Mouse (Mus musculus): ENCODE results near the gene AU018091. TPM values are rescaled to one million over a fixed set of nuclear protein-coding genes. Genes with fewer than 3 reads are reported as not detected.
A peak's percentile ranks its signal among the peaks of the same experiment; 100 is the strongest.

The AU018091 gene
- polyA plus RNA-seq, 2 experiments = not detected

GRCm38 (mm10) chr7:3203890-3204289 lies 34.9 kb upstream of the AU018091 start:
- WGBS (ENCODE audit: insufficient replicate concordance) = 7% methylated on average over 3 of the region's 3 CpGs
- peak; percentile 35; the same call in 1 of the 2 replicates for ATAC-seq (ENCODE audit: insufficient read depth)

GRCm38 (mm10) chr7:3201134-3201705 lies 32.2 kb upstream of the AU018091 start:
- WGBS (ENCODE audit: insufficient replicate concordance) = 31% methylated on average over 12 of the region's 12 CpGs
- H3K4me2 ChIP-seq (ENCODE audit: low read depth) = no peak overlapping the region
- peaks cover 0 to 5% of the 10 kb centered on the region in 2 experiments; a peak in 1 of 4 replicates for H3K4me1 ChIP-seq (replicated peaks; ENCODE audit: control insufficient read depth in 2 of 2, insufficient read depth in 2 of 2, low read length in 1 of 2)
- H3K27me3 ChIP-seq (ENCODE audit: control insufficient read depth, insufficient read depth, low read length) = no peaks in the 10 kb centered on the region
- TF ChIP-seq CTCF (IDR thresholded peaks at IDR 0.05; ENCODE audit: low read depth) = no peak
- TF ChIP-seq EP300 (IDR thresholded peaks at IDR 0.05; ENCODE audit: low read depth) = no peak
- H3K4me3 ChIP-seq (ENCODE audit: insufficient read depth in 1 of 2, low read depth in 2 of 2, low read length in 2 of 2) = no peak overlapping the region
- H3K36me3 ChIP-seq (replicated peaks; ENCODE audit: control insufficient read depth, insufficient read depth, low read depth) = no peaks in the 10 kb centered on the region
- no peak for ATAC-seq (ENCODE audit: insufficient read depth)
- H3K9ac ChIP-seq (replicated peaks) = no peak overlapping the region
- H3K9me3 ChIP-seq (ENCODE audit: control insufficient read depth, low read length) = no peaks in the 10 kb centered on the region
- DNase-seq (ENCODE audit: low read depth in 3 of 3, low spot score in 3 of 3) = no peak
- no peak overlapping the region for H3K27ac ChIP-seq

More at GRCm38 (mm10) chr7:3203890-3204289, 34.9 kb upstream of the AU018091 start:
- Histone ChIP-seq H3K27me3 (ENCODE audit: control insufficient read depth, insufficient read depth, low read length) (no peaks in the 10 kb centered on the region), H3K4me1 (replicated peaks; ENCODE audit: control insufficient read depth in 2 of 2, insufficient read depth in 2 of 2, low read length in 1 of 2) (peaks cover 0 to 5% of the 10 kb centered on the region in 2 experiments; a peak in 1 of 4 replicates), H3K27ac (no peak overlapping the region), H3K9me3 (ENCODE audit: control insufficient read depth, low read length) (no peaks in the 10 kb centered on the region), H3K4me3 (ENCODE audit: insufficient read depth in 1 of 2, low read depth in 2 of 2, low read length in 2 of 2) (no peak overlapping the region), H3K36me3 (replicated peaks; ENCODE audit: control insufficient read depth, insufficient read depth, low read depth) (no peaks in the 10 kb centered on the region), H3K4me2 (ENCODE audit: low read depth) (no peak overlapping the region), H3K9ac (replicated peaks) (no peak overlapping the region)
- no peak for DNase-seq (ENCODE audit: low read depth in 3 of 3, low spot score in 3 of 3)
- no peak for TF ChIP-seq EP300 (IDR thresholded peaks at IDR 0.05; ENCODE audit: low read depth)
- TF ChIP-seq CTCF (IDR thresholded peaks at IDR 0.05; ENCODE audit: low read depth) = no peak

- no peak overlapping the region for H3K9ac ChIP-seq (replicated peaks)
- DNase-seq (ENCODE audit: low read depth in 3 of 3, low spot score in 3 of 3) = no peak
- ATAC-seq (ENCODE audit: insufficient read depth) = no peak
- no peaks in the 10 kb centered on the region for H3K9me3 ChIP-seq (ENCODE audit: control insufficient read depth, low read length)
- H3K36me3 ChIP-seq (replicated peaks; ENCODE audit: control insufficient read depth, insufficient read depth, low read depth) = no peaks in the 10 kb centered on the region
- H3K4me3 ChIP-seq (ENCODE audit: insufficient read depth in 1 of 2, low read depth in 2 of 2, low read length in 2 of 2) = no peak overlapping the region
- 0 out of 4 replicates have a peak, but pooled peaks cover 0 to 3% of the 10 kb centered on the region in 2 experiments for H3K4me1 ChIP-seq (replicated peaks; ENCODE audit: control insufficient read depth in 2 of 2, insufficient read depth in 2 of 2, low read length in 1 of 2)
- no peaks in the 10 kb centered on the region for H3K27me3 ChIP-seq (ENCODE audit: control insufficient read depth, insufficient read depth, low read length)
- WGBS (ENCODE audit: insufficient replicate concordance) = 33% methylated on average over 11 of the region's 11 CpGs
- no peak overlapping the region for H3K4me2 ChIP-seq (ENCODE audit: low read depth)
- peak; percentile 77 for TF ChIP-seq CTCF (IDR thresholded peaks at IDR 0.05; ENCODE audit: low read depth)
- no peak for TF ChIP-seq EP300 (IDR thresholded peaks at IDR 0.05; ENCODE audit: low read depth)
- H3K27ac ChIP-seq = no peak overlapping the region
Observed at GRCm38 (mm10) chr7:3198884-3199283, 29.9 kb upstream of the AU018091 start.

- Histone ChIP-seq H3K27me3 (ENCODE audit: control insufficient read depth, insufficient read depth, low read length) (no peaks in the 10 kb centered on the region), H3K4me2 (ENCODE audit: low read depth) (no peak overlapping the region), H3K9ac (replicated peaks) (no peak overlapping the region), H3K36me3 (replicated peaks; ENCODE audit: control insufficient read depth, insufficient read depth, low read depth) (no peaks in the 10 kb centered on the region), H3K27ac (no peak overlapping the region), H3K4me3 (ENCODE audit: insufficient read depth in 1 of 2, low read depth in 2 of 2, low read length in 2 of 2) (no peak overlapping the region), H3K4me1 (replicated peaks; ENCODE audit: control insufficient read depth in 2 of 2, insufficient read depth in 2 of 2, low read length in 1 of 2) (no peaks in the 10 kb centered on the region), H3K9me3 (ENCODE audit: control insufficient read depth, low read length) (no peaks in the 10 kb centered on the region)
- DNase-seq (ENCODE audit: low read depth in 3 of 3, low spot score in 3 of 3) (no peak), ATAC-seq (ENCODE audit: insufficient read depth) (no peak)
- WGBS (ENCODE audit: insufficient replicate concordance) = 41% methylated on average over 5 of the region's 5 CpGs
- TF ChIP-seq CTCF (IDR thresholded peaks at IDR 0.05; ENCODE audit: low read depth) = no peak
- no peak for TF ChIP-seq EP300 (IDR thresholded peaks at IDR 0.05; ENCODE audit: low read depth)
Observed at GRCm38 (mm10) chr7:3195850-3196249, 26.8 kb upstream of the AU018091 start.

- WGBS (ENCODE audit: insufficient replicate concordance) = 68% methylated on average over 4 of the region's 4 CpGs
- H3K36me3 ChIP-seq (replicated peaks; ENCODE audit: control insufficient read depth, insufficient read depth, low read depth) = no peaks in the 10 kb centered on the region
- H3K9ac ChIP-seq (replicated peaks) = no peak overlapping the region
- no peak overlapping the region for H3K27ac ChIP-seq
- H3K4me2 ChIP-seq (ENCODE audit: low read depth) = no peak overlapping the region
- H3K9me3 ChIP-seq (ENCODE audit: control insufficient read depth, low read length) = no peaks in the 10 kb centered on the region
- TF ChIP-seq CTCF (IDR thresholded peaks at IDR 0.05; ENCODE audit: low read depth) (no peak), EP300 (IDR thresholded peaks at IDR 0.05; ENCODE audit: low read depth) (no peak)
- H3K4me1 ChIP-seq (replicated peaks; ENCODE audit: control insufficient read depth in 2 of 2, insufficient read depth in 2 of 2, low read length in 1 of 2) = no peaks in the 10 kb centered on the region
- ATAC-seq (ENCODE audit: insufficient read depth) (no peak), DNase-seq (ENCODE audit: low read depth in 3 of 3, low spot score in 3 of 3) (no peak)
- no peak overlapping the region for H3K4me3 ChIP-seq (ENCODE audit: insufficient read depth in 1 of 2, low read depth in 2 of 2, low read length in 2 of 2)
- H3K27me3 ChIP-seq (ENCODE audit: control insufficient read depth, insufficient read depth, low read length) = no peaks in the 10 kb centered on the region
Observed at GRCm38 (mm10) chr7:3194531-3194930, 25.5 kb upstream of the AU018091 start.
